Mouse (Mus musculus) adrenal gland (tissue): ENCODE results near the gene Gm21985.
"Not testable (repeated sequence)": the region's sequence is repeated elsewhere in the genome, so short reads cannot be mapped to it uniquely, and the experiment has no call there.

Experiments
- intact Hi-C: fragments of 180-260 bp; cut with DNase I; formaldehyde crosslinking; loops from one replicate; pipeline ENCODE4 v1.15.1; 2025

Gm21985 gene

DNA sequence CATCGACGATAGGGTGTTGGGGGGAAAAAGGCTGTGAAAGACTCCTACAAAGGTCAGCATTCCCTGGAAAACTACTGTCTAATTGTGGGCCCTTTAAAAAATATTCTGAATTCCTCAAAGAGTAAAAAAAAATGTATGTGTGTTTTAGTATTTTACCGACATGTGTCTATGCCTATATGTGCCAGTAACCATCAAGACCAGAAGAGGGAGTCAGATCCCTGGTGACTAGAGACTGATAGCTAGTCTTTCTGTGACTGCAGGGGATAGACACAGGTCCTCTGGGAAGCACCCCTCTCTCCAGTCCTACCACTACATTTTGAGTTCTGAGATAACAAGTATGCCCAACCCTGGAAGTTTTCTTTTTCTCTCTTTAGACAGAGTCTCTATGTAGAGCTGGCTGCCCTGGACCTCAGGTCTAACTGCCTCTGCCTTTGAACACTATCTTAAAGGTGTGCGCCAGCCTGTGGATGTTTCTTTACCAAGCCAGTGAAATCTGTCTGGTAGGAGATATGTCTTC lies 3.3 kb upstream of the Gm21985 start:
- intact Hi-C loops = loop anchor here (10.0 kb wide), 2 partner anchors 72 to 192 kb away; partner anchors contain the start of gene Emc7

DNA sequence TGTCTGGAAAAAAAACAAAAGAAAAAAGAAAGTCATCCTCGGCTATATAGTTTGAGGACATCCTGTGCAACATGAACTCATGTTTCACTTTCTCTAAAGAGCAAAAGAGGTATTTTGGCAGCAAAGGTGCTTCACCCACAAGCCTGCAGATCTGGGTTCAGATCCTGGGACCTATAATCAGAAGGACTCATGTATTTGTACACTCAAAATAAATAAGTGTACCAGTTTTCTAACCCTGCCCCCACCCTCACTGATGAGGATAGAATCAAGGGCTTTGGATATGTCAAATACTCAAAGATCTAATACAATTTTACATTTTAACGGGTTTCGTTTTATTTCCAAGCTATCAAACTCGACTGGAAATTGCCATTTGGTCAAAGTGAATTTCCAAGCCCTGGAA lies 1.8 kb upstream of the Gm21985 start:
- intact Hi-C loops = loop anchor here (10.0 kb wide), 2 partner anchors 70 to 190 kb away; partner anchors contain the start of gene Emc7

DNA sequence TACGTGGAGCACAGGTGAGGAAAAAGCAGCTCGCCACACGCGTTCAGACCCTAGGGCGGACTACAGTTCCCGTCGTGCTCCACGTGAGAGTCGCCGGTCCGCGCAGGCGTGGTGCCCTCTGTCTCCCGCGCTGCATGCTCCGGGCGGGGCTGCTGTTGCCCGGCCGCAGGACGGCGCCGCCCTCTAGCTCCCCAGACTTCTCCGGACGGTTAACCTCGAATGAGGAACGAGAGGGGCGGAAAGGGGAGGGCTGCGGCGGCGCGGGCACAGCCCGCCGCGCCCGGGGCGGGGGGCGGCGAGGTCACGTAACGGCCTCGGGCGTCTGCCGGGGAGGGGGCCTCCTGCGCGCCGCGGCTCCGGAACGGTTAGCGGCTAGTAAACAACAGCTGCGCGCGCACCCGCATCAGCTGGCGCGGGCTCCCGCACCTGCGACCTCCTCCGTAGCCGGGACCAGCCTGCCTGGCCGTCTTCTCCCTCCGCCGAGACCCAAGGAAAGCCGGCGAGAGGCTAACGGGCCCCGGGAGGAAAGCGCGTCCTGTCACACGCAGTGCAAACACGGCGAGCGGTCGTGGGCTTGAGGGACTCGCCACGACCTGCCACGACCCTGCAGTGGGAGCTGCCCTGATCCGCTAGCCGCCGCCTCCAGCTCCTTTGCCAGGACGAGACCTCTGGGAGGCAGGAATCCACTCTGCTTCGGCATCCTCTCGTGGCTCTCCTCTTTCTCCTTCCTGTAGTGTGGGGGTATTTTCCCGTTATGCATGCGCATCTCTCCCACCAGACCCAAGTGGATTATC lies 469 bp upstream of the Gm21985 start, which contains the start of gene Slc12a6:
Slc12a6 (plus strand) TSS at position 378 of the 794 bp plus-strand sequence.
- intact Hi-C loops = loop anchor here (10.0 kb wide), 2 partner anchors 69 to 189 kb away; partner anchors contain the start of gene Emc7

DNA sequence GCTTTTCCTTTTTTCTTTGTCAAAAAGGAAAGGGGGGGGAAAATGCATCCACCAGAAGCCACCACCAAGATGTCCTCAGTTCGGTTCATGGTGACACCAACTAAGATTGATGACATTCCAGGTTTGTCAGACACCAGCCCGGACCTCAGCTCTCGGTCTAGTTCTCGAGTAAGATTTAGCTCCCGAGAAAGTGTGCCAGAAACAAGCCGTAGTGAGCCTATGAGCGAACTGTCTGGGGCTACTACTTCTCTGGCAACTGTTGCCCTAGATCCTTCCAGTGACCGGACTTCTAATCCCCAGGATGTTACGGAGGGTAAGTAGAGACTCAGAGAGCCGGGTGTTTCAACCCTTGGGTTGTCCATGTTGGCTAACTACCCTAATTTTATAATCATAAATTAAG lies 666 bp downstream of the Gm21985 start:
- intact Hi-C loops = loop anchor here (10.0 kb wide), 2 partner anchors 68 to 188 kb away; partner anchors contain the start of gene Emc7

DNA sequence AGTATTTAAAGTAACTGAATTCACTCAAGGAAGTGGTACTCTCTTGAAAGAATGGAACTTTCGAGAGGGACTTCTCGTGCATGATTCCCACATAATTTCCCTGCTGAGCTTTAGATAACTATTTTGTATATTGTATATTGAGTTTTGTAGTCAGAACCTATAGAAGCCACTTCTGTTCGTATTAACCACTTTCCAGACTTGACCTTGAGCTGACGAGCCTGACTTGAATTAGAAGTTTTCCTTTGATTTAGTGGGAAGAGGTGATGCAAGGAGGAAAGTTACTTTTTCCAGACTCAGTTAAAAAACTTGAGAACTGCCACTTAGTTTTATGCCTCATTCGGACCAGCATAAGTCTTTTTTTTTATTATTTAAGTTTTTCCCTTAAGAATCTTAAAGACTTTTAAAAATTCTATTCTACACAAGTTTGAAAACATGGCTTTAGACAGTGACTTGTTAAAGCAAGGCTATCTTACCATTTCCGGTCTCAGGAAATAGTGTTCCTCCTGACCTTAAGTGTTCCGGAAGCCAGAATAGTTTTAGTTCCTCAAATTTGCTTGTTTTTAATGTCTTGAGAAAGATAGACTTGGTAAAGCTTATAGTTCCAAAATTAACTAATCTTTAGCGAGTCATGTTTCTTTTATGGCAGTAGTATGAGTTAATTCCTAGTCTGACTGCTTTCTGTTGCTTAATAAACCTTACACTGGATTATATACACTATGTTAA lies 1.6 kb downstream of the Gm21985 start:
- intact Hi-C loops = loop anchor here (10.0 kb wide), 2 partner anchors 67 to 187 kb away; partner anchors contain the start of gene Emc7

GRCm38 (mm10) chr2:112270011-112270410 lies 3.9 kb downstream of the Gm21985 start:
- intact Hi-C loops = no loop called here

GRCm38 (mm10) chr2:112272909-112273308 lies 6.8 kb downstream of the Gm21985 start:
- intact Hi-C loops = no loop called here

GRCm38 (mm10) chr2:112273474-112273873 lies 7.4 kb downstream of the Gm21985 start:
- intact Hi-C loops = no loop called here

DNA sequence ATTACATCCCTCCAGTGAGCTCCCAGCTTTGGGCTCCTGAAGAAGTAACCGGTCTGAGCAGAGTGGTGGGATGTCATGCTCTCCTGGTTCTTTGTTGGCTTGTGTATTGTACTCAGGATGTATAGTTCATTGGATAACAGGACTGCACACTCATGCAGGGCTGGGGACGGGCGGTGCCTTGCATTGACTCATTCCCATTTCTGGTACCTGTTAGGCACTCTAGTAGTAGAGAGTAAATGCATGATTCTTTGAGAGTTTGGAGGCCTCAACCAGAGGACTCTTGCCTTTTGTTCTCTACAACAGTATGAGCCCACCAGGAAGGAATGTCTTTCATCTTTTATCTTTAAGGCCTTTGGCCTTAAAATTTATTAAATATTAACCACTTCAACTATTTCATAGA lies 10.8 kb downstream of the Gm21985 start:
- intact Hi-C loops = no loop called here

DNA sequence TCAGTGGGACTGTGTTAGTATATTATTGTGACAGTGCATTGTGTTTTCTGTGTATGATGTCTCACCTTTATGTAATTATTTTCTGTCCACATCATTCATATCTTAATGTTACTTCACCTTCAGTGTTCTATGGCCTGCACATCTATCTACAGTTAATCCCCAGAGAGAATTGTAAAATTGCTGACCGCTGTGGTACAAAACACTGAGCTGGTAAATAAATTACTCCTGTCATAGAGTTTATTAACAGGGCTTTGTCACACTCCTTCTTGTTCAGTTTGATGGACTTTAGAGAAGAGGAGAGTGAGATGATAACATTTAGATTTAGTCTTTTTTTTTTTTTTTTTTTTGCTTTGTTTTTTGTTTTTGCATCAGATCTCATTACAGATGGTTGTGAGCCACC lies 16.7 kb downstream of the Gm21985 start:
- intact Hi-C loops = no loop called here

DNA sequence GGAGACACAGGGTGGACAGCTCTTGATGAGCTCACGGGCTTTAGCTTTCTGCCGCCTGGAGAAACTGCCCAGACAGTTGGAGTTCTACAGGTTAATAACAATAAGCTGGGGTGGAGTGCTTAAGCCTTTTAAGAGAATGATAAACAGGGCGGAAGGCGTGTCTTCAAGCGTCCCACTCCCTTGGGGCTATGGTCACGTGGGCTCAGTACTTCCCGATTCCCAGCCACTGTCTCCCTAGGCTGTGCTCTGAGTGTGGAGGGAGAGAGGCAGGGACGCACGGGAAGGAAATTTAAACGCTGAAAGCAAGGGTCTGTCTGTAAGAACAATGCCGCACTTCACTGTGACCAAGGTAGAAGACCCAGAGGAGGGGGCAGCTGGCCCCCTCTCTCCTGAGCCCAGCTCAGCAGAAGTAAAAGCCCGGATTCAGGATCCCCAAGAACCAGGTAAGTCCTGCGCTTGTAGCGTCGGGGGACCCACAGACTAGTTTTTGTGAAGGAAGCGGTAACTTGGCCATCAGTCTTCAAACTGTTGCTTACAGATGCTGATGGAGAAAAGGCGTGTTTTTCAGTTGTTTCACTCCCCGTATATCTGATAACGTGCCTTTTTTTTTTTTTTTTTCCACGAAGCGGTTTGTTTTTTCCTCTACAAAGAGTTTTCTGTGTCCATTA lies 18.4 kb downstream of the Gm21985 start:
- intact Hi-C loops = no loop called here

DNA sequence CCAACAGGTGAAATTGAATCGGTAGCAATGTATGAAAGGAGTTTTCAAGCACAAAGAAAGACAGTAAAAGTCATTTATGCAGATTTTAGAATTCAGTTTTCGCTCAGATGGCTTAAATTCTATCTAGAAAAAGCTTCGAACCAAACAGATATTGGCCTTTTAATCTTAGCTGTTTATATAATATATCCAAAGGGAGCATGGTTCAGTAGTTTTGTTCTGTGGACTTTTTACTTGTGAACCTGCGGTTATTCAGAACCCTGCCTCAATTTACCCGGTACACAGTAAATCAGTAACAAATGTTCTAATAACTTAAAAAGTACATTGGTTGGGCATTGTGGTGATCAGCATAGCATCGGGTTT lies 18.9 kb downstream of the Gm21985 start:
- intact Hi-C loops = no loop called here

GRCm38 (mm10) chr2:112286062-112286461 lies 19.9 kb downstream of the Gm21985 start:
- intact Hi-C loops = not testable (repeated sequence)

DNA sequence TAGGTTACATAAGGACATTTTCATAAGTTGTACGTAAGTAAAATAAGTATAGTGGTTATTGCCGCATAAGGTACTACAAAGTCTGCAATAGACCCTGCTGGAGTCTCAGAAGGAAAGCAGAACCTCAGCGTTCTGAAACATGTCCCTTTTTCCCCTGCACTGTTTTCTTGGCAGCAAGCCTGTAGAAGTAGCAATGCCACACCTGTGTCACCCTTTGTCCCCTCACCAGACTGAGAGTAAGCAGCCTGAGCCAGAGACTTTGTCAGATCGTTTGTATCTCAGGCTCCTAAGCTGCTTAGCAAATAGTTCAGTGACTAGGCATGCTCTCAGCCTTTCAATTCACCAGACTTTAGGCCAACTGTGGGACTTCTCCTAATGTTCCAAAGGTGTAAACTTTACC lies 20.9 kb downstream of the Gm21985 start:
- intact Hi-C loops = no loop called here

DNA sequence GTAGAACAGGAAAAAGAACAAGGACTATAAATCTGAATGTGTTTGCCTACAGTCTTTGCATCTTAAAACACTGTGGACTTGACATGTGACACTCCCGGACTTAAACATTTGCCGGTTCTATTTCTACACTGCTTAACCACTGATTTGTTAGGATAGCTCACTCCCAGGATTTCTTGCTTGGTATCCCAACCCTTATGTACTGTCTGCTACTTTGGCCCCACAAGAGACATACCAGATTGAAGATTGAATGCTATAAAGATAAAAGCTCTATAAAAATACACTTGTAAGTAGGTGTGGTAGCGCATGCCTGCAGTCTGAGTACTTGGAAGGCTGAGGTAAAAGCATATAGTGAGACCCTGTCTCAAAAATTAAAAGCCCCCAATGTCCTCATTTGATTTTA lies 23.4 kb downstream of the Gm21985 start:
- intact Hi-C loops = no loop called here

DNA sequence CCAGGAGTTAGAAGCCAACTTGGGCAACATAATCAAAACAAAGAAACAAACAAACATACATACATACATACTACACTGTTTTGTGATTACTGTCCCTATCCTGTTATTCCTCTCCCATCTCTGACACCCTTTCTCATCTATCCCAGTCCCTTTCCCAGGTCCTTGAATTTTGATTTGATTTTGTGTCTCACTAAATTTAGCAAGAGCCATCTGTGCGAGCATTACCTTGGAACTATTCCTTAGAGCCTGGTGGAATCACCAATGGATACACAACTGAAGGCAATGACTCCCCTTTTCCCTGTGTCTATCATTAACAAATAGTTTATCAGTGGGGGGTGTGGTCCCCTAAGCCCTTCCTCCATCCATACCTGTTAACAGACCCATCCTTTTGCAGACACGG lies 26.7 kb downstream of the Gm21985 start:
- intact Hi-C loops = no loop called here

GRCm38 (mm10) chr2:112296211-112296610 lies 30.1 kb downstream of the Gm21985 start:
- intact Hi-C loops = no loop called here

- intact Hi-C loops = no loop called here
Observed at GRCm38 (mm10) chr2:112298221-112298620, 32.1 kb downstream of the Gm21985 start.

- intact Hi-C loops = no loop called here
Observed at GRCm38 (mm10) chr2:112308671-112309070, 42.6 kb downstream of the Gm21985 start.

GRCm38 (mm10) chr2:112309161-112309600 lies 43.1 kb downstream of the Gm21985 start:
- intact Hi-C loops = no loop called here

DNA sequence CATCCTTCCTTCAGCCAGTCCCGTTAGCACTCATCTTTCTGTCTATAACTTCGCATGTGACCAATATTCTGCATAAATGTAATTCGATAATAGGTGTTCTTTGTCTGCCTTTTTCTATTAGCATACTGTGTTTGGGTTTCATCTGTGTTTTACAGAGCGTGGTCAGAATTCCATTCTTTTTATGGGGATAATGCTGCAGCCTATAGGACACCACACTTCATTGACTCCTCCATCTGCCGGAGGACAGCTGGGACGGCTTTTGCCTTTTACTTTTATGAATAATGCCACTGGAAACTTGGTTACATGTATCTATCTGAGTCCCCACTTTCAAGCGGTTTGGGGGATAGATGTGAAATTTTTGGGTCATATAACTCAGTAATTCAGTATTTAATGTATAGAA lies 49.5 kb downstream of the Gm21985 start:
- intact Hi-C loops = no loop called here
